8 mouse cellular contexts compared by ENCODE assay signal in the genomic region with DNA sequence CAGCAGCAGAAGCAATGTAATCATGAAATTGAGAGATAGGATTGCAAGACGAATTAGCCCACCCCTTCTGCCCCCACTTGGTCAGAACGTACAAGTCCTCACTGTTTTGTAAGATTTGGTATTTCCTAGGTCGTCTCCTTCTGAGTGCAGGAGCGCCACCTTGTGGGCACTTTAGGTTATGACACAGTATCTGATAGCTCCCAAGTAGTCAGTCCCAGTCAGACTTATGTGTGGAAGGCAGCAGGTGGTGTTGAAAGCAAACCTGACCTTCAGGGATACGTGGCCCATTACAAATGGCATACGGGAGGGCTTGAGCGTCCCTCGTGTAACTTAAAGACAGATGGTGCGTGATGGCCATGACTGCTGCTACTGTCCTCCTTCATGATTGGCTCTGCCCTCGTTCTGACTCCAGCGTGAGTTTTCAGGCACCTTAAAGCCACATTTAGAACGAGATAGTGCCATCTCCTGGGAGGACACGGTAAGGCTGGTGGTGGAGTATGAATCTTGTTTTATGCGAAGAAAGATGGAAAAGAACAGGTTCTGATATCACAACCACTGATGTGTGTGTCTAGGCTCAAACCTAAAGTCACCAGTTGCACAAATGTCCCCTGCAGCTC. TPM values are rescaled to one million over a fixed set of nuclear protein-coding genes. Genes with fewer than 3 reads are reported as not detected.
DNase-seq lines count a peak whose midpoint lies in the region; ATAC-seq and TF ChIP-seq lines count a peak whose summit lies in the region.

No protein-coding gene starts in this region.

- ATAC-seq in forebrain, embryonic 12.5 days (ENCODE audit: low FRiP score), result peak; percentile 74
- ATAC-seq in heart, embryonic 16.5 days (replicated peaks; ENCODE audit: extremely low read depth, insufficient read depth, low FRiP score), result peak; percentile 72
- ATAC-seq in liver, embryonic 13.5 days (ENCODE audit: low read depth), result peak; percentile 61; the same call in 1 of the 2 replicates
- ATAC-seq in stomach, embryonic 15.5 days (ENCODE audit: insufficient read depth, low FRiP score, low read depth), result peak; percentile 54

- TF ChIP-seq POLR2A in CH12.LX (IDR thresholded peaks at IDR 0.05; ENCODE audit: low read depth, low read length), result no peak

- no peak overlapping the region for H3K9ac ChIP-seq in CH12.LX (ENCODE audit: insufficient read depth, low read depth)
- no peak overlapping the region; the same call in 1 of the 2 replicates for H3K9ac ChIP-seq in forebrain, embryonic 12.5 days
- no peak overlapping the region for H3K9ac ChIP-seq in heart, embryonic 16.5 days (ENCODE audit: low read length)
- H3K9ac ChIP-seq in liver, embryonic 13.5 days, result no peak overlapping the region
- no peak overlapping the region for H3K9ac ChIP-seq in stomach, embryonic 15.5 days

- no peak for TF ChIP-seq EP300 in CH12.LX (IDR thresholded peaks at IDR 0.05; ENCODE audit: low read length)

- H3K36me3 ChIP-seq in CH12.LX (replicated peaks in 1 of 2; ENCODE audit: control insufficient read depth in 1 of 2, insufficient read depth in 1 of 2, low read length in 1 of 2), result peaks cover 0 to 17% of the 10 kb centered on the region in 2 experiments
- H3K36me3 ChIP-seq in forebrain, embryonic 12.5 days (replicated peaks), result no peaks in the 10 kb centered on the region
- H3K36me3 ChIP-seq in heart, embryonic 16.5 days (ENCODE audit: control insufficient read depth, insufficient read depth), result no peaks in the 10 kb centered on the region
- H3K36me3 ChIP-seq in liver, embryonic 13.5 days, result no peaks in the 10 kb centered on the region
- no peaks in the 10 kb centered on the region for H3K36me3 ChIP-seq in stomach, embryonic 15.5 days

- H3K4me2 ChIP-seq in CH12.LX (ENCODE audit: insufficient read depth, low read depth, poor library complexity, severe bottlenecking), result peak overlapping the region; percentile 33
- H3K4me2 ChIP-seq in forebrain, embryonic 12.5 days, result peak overlapping the region; percentile 40
- H3K4me2 ChIP-seq in heart, embryonic 16.5 days (ENCODE audit: low read depth, low read length), result peak overlapping the region; percentile 55
- 0 out of 2 replicates have a peak overlapping the region, but pooled peaks have one; percentile 15 for H3K4me2 ChIP-seq in liver, embryonic 13.5 days
- H3K4me2 ChIP-seq in stomach, embryonic 15.5 days, result peak overlapping the region; percentile 47

- H3K79me2 ChIP-seq in CH12.LX (replicated peaks; ENCODE audit: control insufficient read depth, extremely low read depth, insufficient read depth, poor library complexity, severe bottlenecking), result no peaks in the 10 kb centered on the region

- no peak overlapping the region for H3K27ac ChIP-seq in CH12.LX (ENCODE audit: insufficient read depth, low read depth)
- H3K27ac ChIP-seq in forebrain, embryonic 12.5 days, result no peak overlapping the region
- H3K27ac ChIP-seq in heart, embryonic 16.5 days (ENCODE audit: low read length), result no peak overlapping the region
- no peak overlapping the region for H3K27ac ChIP-seq in liver, embryonic 13.5 days
- H3K27ac ChIP-seq in stomach, embryonic 15.5 days, result no peak overlapping the region

- peaks cover 7 to 8% of the 10 kb centered on the region in 2 experiments; a peak in 3 of 4 replicates for H3K4me1 ChIP-seq in CH12.LX (ENCODE audit: control insufficient read depth in 1 of 2, insufficient read depth in 2 of 2)
- H3K4me1 ChIP-seq in forebrain, embryonic 12.5 days, result peaks cover 4% of the 10 kb centered on the region; the same call in 1 of the 2 replicates
- H3K4me1 ChIP-seq in heart, embryonic 16.5 days (ENCODE audit: control insufficient read depth, insufficient read depth, low read length), result 0 out of 2 replicates have a peak, but pooled peaks cover 3% of the 10 kb centered on the region
- no peaks in the 10 kb centered on the region for H3K4me1 ChIP-seq in liver, embryonic 13.5 days (replicated peaks)
- H3K4me1 ChIP-seq in stomach, embryonic 15.5 days, result no peaks in the 10 kb centered on the region

- DNase-seq in CH12.LX (ENCODE audit: extremely low read depth), result peak; percentile 87
- DNase-seq in c-Kit-positive CD71-positive TER-119-negative erythroid progenitor cells, embryonic 14.5 days (ENCODE audit: low read depth), result peak; percentile 76
- DNase-seq in kidney, postnatal 25 days, result peak; percentile 86 to 91
- DNase-seq in liver, embryonic 13.5 days, result peak; percentile 47
- DNase-seq in neural tube, embryonic 10.5 days (ENCODE audit: extremely low spot score, low spot score), result peak; percentile 89

- TF ChIP-seq CTCF in CH12.LX (conservative IDR thresholded peaks at IDR 0.05 in 1 of 2, IDR thresholded peaks at IDR 0.05 in 1 of 2; ENCODE audit: low read depth in 2 of 2, low read length in 2 of 2), result peak; percentile 85 to 89

- dilution Hi-C loops in CH12.LX (cut with MboI; ENCODE audit: extremely low pct_ligation_motif_present, extremely low pct_unique_long_range_greater_than_20kb, low sequenced_read_pairs), result no loop called here

- H3K4me3 ChIP-seq in CH12.LX (replicated peaks in 1 of 3; ENCODE audit: low read depth in 2 of 3, low read length in 2 of 3, poor library complexity in 1 of 3), result peak overlapping the region in 1 of 3 experiments; percentile 27
- H3K4me3 ChIP-seq in forebrain, embryonic 12.5 days (replicated peaks), result no peak overlapping the region
- H3K4me3 ChIP-seq in heart, embryonic 16.5 days (ENCODE audit: low read length), result no peak overlapping the region
- H3K4me3 ChIP-seq in liver, embryonic 13.5 days (replicated peaks), result no peak overlapping the region
- no peak overlapping the region for H3K4me3 ChIP-seq in stomach, embryonic 15.5 days (replicated peaks)

- H3K9me3 ChIP-seq in CH12.LX (replicated peaks; ENCODE audit: low read length), result no peaks in the 10 kb centered on the region
- no peaks in the 10 kb centered on the region for H3K9me3 ChIP-seq in forebrain, embryonic 12.5 days
- H3K9me3 ChIP-seq in heart, embryonic 16.5 days (replicated peaks; ENCODE audit: control insufficient read depth, low read length), result no peaks in the 10 kb centered on the region
- H3K9me3 ChIP-seq in liver, embryonic 13.5 days (replicated peaks), result no peaks in the 10 kb centered on the region
- no peaks in the 10 kb centered on the region for H3K9me3 ChIP-seq in stomach, embryonic 15.5 days

- peaks cover 6% of the 10 kb centered on the region for H3K27me3 ChIP-seq in CH12.LX (replicated peaks)
- peaks cover 15% of the 10 kb centered on the region for H3K27me3 ChIP-seq in forebrain, embryonic 12.5 days
- H3K27me3 ChIP-seq in heart, embryonic 16.5 days (ENCODE audit: control insufficient read depth, insufficient read depth, low read length), result 0 out of 2 replicates have a peak, but pooled peaks cover 3% of the 10 kb centered on the region
- no peaks in the 10 kb centered on the region for H3K27me3 ChIP-seq in liver, embryonic 13.5 days
- 0 out of 2 replicates have a peak, but pooled peaks cover 3% of the 10 kb centered on the region for H3K27me3 ChIP-seq in stomach, embryonic 15.5 days (replicated peaks)

- 3% methylated on average over 14 of the region's 14 CpGs for WGBS in forebrain, embryonic 12.5 days
- 2% methylated on average over 14 of the region's 14 CpGs for WGBS in heart, embryonic 16.5 days
- WGBS in liver, embryonic 13.5 days (ENCODE audit: insufficient replicate concordance), result under 1% methylated on average over 14 of the region's 14 CpGs
- WGBS in stomach, embryonic 15.5 days, result 2% methylated on average over 14 of the region's 14 CpGs

- in situ Hi-C loops in CH12.LX (cut with MboI; ENCODE audit: low pct_ligation_motif_present, low pct_unique_long_range_greater_than_20kb, low sequenced_read_pairs), result loop anchor here (10.0 to 25.0 kb wide), 2 partner anchors 218 to 380 kb away; no protein-coding TSS in a partner anchor

- TF ChIP-seq RAD21 in CH12.LX (IDR thresholded peaks at IDR 0.05; ENCODE audit: low read depth, low read length), result peak; percentile 73

TF ChIP-seq in CH12.LX, 34 proteins besides CTCF, POLR2A, EP300 and RAD21 (continues in another document):
- TF ChIP-seq ZC3H11A (IDR thresholded peaks at IDR 0.05; ENCODE audit: low read depth, low read length) (no peak), IRF4 (IDR thresholded peaks at IDR 0.05; ENCODE audit: low read depth, low read length) (no peak), POLR2AphosphoS2 (IDR thresholded peaks at IDR 0.05; ENCODE audit: low read depth, low read length) (no peak), NELFE (IDR thresholded peaks at IDR 0.05; ENCODE audit: low read depth, low read length) (peak; percentile 34; the same call in 1 of the 2 replicates), MAZ (IDR thresholded peaks at IDR 0.05; ENCODE audit: low read depth, low read length) (no peak), MAFK (IDR thresholded peaks at IDR 0.05; ENCODE audit: insufficient replicate concordance, low read length) (no peak), JUN (IDR thresholded peaks at IDR 0.05; ENCODE audit: insufficient read depth, low read depth, low read length) (no peak), MXI1 (IDR thresholded peaks at IDR 0.05; ENCODE audit: low read depth, low read length) (no peak), KAT2A (IDR thresholded peaks at IDR 0.05; ENCODE audit: insufficient replicate concordance, low read length) (no peak), TBP (conservative IDR thresholded peaks at IDR 0.05; ENCODE audit: low read depth, low read length) (no peak), ZKSCAN1 (IDR thresholded peaks at IDR 0.05; ENCODE audit: borderline replicate concordance, low read depth, low read length) (no peak), SIN3A (IDR thresholded peaks at IDR 0.05; ENCODE audit: low read length) (0 out of 2 replicates have a peak, but pooled peaks have one; percentile 27), TCF12 (IDR thresholded peaks at IDR 0.05; ENCODE audit: low read depth, low read length) (peak; percentile 32; the same call in 1 of the 2 replicates), SMC3 (IDR thresholded peaks at IDR 0.05; ENCODE audit: low read depth, low read length) (peak; percentile 65), MAX (IDR thresholded peaks at IDR 0.05; ENCODE audit: low read length) (no peak), NRF1 (IDR thresholded peaks at IDR 0.05; ENCODE audit: low read depth, low read length) (no peak), BHLHE40 (IDR thresholded peaks at IDR 0.05; ENCODE audit: low read depth, low read length) (no peak; the same call in 1 of the 2 replicates), CHD2 (IDR thresholded peaks at IDR 0.05; ENCODE audit: low read length) (no peak), CHD1 (IDR thresholded peaks at IDR 0.05; ENCODE audit: low read depth, low read length) (no peak), HCFC1 (IDR thresholded peaks at IDR 0.05; ENCODE audit: low read depth, low read length) (no peak)

RNA-seq across cellular contexts. Expression of gene Cyld, which starts 58.5 kb away (rescaled TPM):
- total RNA-seq in CH12.LX (2012; rRNA removed) (19.4 and 20.2 TPM in 2 replicates), CH12.LX (2014; rRNA removed) (29.4 and 32.5 TPM in 2 replicates)
- polyA plus RNA-seq in CH12.LX (2012; ENCODE audit: insufficient read length, low read depth), result 22.0 and 22.1 TPM in 2 replicates
- polyA plus RNA-seq in forebrain, embryonic 12.5 days (2016; fragmentation: Nextera tagmentation; extraction: Ambion mirVana), result 14.9 and 15.3 TPM in 2 replicates
- polyA plus RNA-seq in heart, embryonic 16.5 days (2015; fragmentation: Nextera tagmentation; extraction: Ambion mirVana), result 11.0 and 12.7 TPM in 2 replicates
- polyA plus RNA-seq in liver, embryonic 13.5 days (2015; fragmentation: Nextera tagmentation; extraction: Ambion mirVana), result 5.8 and 7.4 TPM in 2 replicates
- polyA plus RNA-seq in stomach, embryonic 15.5 days (2015; fragmentation: Nextera tagmentation; extraction: Ambion mirVana), result 13.7 and 14.1 TPM in 2 replicates
